Mouse (Mus musculus) layer of hippocampus, adult 18-20 months (tissue): Measurements from ENCODE around the gene Fam71e1. TPM values are rescaled to one million over a fixed set of nuclear protein-coding genes. Genes with fewer than 3 reads are reported as not detected.

Experiments
- microRNA-seq, 2 experiments: library from miRNA; unstranded; fragments of <30 nt; microRNA quantifications; one replicate each; pipeline ENCODE4 v1.2.0; 2021
- total RNA-seq, 2 experiments: library from RNA; stranded (reverse); gene quantifications; 2 replicates each; pipeline ENCODE4 v1.2.3; 2021

The Fam71e1 gene
- total RNA-seq, 2 experiments from 2014 or later, result 16.2 to 17.6 TPM

Small RNAs within 50 kb of the gene (microRNA-seq; reads per million reads assigned to microRNA genes)
- gene Mir7052 (6.9 to 13.7 reads per million in 2 experiments), gene Mir7053 (0.78 to 0.99 reads per million in 2 experiments)

Other genes with a start within 250 kb of the Fam71e1 start
- under 1 TPM; 0.62 to 0.84 TPM for gene 1700028J19Rik, start 249.9 kb upstream of the Fam71e1 start, total RNA-seq
- gene 2410002F23Rik, start 249.9 kb upstream of the Fam71e1 start, total RNA-seq, result 10 to 100 TPM; 78.3 to 89.3 TPM
- gene Acp4, start 239.2 kb upstream of the Fam71e1 start, total RNA-seq, result not detected
- not detected for gene Gm15517, start 235.1 kb upstream of the Fam71e1 start, total RNA-seq
- 1 to 10 TPM; 3.3 to 3.6 TPM for gene Clec11a, start 189.7 kb upstream of the Fam71e1 start, total RNA-seq
- 100 to 1,000 TPM; 626 to 653 TPM for gene Shank1, start 186.3 kb upstream of the Fam71e1 start, total RNA-seq
- gene Syt3, start 112.5 kb upstream of the Fam71e1 start, total RNA-seq, result 10 to 100 TPM; 85.4 to 87.4 TPM
- gene 1700008O03Rik, start 110.8 kb upstream of the Fam71e1 start, total RNA-seq, result 1 to 10 TPM; 2.1 to 4.5 TPM
- 100 to 1,000 TPM; 336 to 349 TPM for gene Lrrc4b, start 67.6 kb upstream of the Fam71e1 start, total RNA-seq
- 10 to 100 TPM; 13.0 TPM for gene Aspdh, start 31.2 kb upstream of the Fam71e1 start, total RNA-seq
- 100 to 1,000 TPM in 1 of 2 experiments, 10 to 100 TPM in 1; 86.1 to 100 TPM for gene Josd2, start 28.6 kb upstream of the Fam71e1 start, total RNA-seq
- gene Emc10, start 52 bp upstream of the Fam71e1 start, total RNA-seq, result 100 to 1,000 TPM; 235 to 245 TPM
- under 1 TPM; 0.27 to 0.28 TPM for gene Mybpc2, start 28.1 kb downstream of the Fam71e1 start, total RNA-seq
- gene Spib, start 35.5 kb downstream of the Fam71e1 start, total RNA-seq, result not detected
- gene Pold1, start 52.3 kb downstream of the Fam71e1 start, total RNA-seq, result 10 to 100 TPM in 1 of 2 experiments, 1 to 10 TPM in 1; 9.4 to 13.2 TPM
- 10 to 100 TPM; 64.9 to 68.5 TPM for gene Nr1h2, start 57.4 kb downstream of the Fam71e1 start, total RNA-seq
- gene Napsa, start 75.8 kb downstream of the Fam71e1 start, total RNA-seq, result not detected
- 100 to 1,000 TPM; 164 to 170 TPM for gene Kcnc3, start 94.1 kb downstream of the Fam71e1 start, total RNA-seq
- gene Myh14, start 174.3 kb downstream of the Fam71e1 start, total RNA-seq, result 10 to 100 TPM; 31.4 to 33.4 TPM
- not detected for gene Izumo2, start 212.2 kb downstream of the Fam71e1 start, total RNA-seq